Mouse (Mus musculus) A20 (cell line): ENCODE data around the gene Mdga1.

Experiments
- DNase-seq: peaks from one replicate; pipeline ENCODE4 v3.0.0-alpha.2; 2011; ENCODE audit warnings: low read depth, low spot score

The Mdga1 gene

DNA sequence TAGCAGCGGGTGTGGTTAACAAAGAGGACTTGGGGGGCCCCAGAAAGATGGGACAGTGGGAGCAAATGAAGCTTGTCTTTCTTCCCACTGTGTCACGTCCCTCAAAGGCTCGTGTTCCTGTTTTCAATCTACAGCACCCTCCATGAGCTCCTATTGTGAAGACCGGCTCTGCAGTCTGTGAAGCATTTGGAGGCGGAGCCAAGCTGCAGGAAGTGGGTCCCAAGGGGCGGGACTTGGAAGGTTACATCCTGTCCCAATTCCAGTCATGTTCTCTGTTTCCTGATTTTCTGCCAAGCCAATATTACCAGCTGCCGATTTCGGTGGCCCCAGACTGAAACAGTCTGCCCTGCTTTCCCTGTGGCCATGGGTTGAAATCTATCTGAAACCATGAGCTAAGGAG, 11.7 kb upstream of the Mdga1 start:
- DNase-seq, result no peak

DNA sequence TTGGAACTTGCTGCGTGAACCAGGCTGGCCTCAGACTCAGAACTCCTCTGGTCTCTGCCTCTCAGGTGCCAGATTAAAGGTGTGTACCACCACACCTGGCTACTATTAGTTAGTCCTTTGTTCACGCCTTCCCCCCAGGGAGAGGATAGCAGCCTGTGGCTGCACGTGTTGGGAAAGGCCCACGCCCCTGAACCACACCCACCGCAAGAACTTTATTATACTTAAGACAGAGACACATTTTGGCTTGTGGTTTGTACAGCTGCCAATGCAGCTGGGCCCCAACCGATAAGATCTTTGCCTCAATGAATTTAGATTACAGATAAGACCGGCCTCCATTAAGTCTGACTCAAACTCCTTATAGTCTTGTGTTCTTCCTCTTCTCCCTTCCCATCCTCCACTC, 10.0 kb upstream of the Mdga1 start:
- DNase-seq, result peak; percentile 30

DNA sequence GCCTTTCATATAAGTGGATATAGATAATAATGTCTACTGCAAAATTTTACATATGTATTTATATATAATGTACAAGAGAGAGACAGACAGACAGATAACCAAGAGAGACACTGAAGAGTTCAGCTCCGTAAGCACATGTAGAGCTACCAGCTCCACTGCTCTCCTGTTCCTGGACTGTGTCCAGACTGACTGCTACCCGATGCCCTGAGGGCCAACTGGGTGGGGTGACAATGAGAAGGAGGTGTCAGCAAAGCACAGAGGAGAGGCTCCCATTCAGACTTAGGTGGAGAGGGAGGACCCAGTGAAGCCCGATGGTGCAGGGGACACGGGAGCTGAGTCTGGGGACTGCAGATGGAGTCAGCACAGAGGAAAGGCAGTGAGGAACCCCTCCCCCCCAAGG, 9.1 kb upstream of the Mdga1 start:
- no peak for DNase-seq

DNA sequence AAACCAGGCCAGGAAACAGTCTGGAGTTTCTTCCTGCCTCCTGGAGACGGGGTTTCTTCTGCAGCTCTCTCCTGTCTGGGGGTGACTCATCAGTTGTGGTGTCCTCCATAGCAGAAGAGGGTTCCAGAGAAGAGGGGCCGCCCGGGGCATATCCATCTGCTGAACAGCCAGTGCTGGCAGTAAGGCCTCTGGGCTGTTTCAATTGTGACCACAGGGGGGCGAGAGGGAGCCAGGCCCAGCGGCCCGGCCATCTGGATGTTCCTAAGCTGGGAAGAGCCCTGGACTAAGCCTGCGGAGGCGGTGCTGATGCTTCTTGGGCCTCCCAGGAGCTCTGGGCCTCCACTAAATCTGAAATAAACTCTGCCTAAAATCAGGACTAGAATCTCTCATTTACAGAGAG, 5.8 kb upstream of the Mdga1 start:
- peak; percentile 67 for DNase-seq

DNA sequence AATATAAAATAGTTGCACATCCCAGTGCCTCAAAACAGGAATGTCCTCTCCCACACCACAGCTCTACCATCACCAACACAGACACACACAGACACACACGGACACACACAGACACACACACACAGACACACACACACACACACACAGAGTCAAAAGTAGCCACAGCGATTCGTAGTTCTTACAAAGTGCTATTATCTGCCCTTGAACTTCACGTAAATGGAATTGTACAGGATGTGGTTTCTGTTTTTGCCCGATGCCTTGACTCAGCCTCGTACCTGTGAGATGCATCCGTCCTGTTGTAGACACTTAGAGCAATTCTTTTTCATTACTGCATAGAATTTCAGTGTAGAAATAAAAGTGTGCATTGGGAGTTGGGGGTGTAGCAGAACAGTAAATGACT, 3.3 kb upstream of the Mdga1 start:
- no peak for DNase-seq

DNA sequence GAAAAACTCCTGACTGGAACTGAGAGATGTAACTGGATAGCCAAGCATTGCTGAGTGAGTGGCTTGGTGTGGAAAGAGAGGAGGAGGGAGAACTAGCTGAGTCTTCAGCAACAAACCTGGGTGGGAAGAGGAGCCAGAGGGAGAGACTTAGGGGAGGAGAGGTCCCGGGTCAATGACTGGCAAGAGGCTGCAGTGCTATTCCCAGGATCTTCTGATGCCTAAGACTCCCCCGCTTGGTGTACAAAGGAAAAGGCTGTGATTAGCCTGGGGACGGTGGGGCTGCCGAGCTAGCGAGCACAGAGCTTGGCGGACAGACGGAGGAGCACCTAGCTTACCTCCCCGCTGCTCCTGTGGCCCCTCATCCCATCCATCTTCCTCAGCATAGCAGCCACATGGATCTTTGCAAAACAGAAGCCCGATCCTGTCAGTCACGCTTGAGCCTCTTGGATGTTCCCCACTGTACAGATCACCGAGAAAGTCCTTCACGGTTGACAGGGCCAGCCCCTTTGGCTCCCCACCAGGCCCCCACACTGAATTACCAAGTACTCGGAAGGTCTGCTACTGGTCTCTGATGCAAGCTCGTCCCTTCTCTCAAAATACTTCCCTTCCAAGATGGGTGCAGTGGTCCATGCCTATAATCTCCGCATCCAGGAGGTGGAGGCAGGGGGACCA, 2.0 kb upstream of the Mdga1 start:
- no peak for DNase-seq

DNA sequence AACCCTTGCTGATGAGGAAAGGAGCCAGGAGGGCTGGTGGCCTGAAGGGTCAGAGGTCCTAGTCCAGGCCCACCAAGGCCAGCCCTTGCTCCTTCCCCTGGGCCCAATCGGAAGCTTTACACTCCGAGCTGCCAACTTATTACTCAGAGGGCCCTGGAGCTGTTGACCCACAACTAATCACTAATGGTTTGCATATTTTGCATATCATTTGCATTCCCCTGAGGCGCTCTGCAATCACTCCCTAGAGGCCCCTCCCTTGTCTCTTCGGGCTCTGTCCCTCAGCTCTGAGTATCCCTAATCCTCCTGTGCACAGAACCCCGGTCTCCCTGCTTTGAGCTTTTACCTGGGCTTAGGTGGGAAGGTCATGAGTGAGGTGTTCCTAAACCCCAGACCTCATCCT, 4.4 kb downstream of the Mdga1 start:
- DNase-seq, result no peak

DNA sequence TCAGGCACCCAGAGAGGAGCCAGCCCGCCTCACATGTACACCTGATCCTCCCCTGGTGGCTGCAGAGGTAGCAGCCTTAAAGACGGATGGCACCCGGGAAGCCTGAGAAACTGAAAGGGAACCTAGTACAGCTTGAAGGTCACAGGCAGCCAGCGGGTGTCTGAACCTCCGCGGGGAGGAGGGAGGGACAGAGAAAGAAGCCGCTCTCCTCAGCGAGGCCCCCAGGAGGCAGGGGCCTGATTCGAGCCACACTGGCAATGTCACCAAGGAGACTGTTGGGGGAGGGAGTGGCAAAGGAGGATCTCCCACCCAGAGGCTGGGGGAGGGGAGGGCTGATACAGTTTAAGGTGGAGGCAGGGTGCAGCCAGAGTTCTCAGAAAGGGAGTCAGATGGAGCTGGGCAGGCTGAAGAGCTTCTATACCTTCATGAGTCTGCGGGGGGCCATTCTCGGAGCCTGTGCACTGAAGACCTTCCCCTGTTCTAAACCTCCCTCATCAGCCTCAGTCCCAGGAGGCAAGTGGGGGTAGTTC, 6.1 kb downstream of the Mdga1 start:
- no peak for DNase-seq

DNA sequence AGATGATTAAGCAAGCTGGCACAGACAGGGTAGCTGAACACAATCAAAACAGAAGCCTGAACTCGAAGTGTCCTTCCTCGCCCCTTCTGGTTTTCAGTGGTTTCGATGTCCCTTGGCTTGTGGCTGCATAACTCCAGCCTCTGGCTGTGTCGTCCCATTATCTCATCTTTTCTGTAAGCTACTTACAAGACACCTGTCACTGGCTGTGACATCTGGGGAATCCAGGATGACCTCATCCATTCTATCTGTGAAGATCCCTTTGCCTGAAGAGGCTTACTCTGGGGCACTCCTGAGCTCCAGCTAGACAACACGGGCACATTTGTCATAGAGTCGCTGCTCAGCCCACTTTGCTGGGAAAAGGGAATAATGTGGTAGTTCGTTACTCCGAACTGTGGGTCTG, 14.0 kb downstream of the Mdga1 start:
- no peak for DNase-seq

DNA sequence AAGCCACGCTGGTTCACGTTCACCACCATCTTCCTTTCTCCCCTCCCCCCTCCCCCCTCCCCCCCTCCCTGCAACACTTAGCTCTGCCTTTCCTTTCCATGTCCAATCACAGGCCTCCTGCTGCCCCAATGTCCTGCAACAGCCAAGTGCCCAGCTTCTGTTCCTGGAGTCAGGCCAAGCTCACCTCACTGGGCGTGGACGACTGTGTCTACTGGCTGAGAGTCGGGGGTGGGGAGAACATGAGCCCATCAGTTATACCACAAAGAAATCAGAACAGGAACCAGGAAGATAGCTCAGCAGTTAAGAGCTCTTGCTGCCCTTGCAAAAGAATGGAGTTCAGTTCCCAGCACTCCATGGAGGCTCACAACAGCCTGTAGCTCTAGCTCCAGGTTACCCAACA, 15.6 kb downstream of the Mdga1 start:
- no peak for DNase-seq

DNA sequence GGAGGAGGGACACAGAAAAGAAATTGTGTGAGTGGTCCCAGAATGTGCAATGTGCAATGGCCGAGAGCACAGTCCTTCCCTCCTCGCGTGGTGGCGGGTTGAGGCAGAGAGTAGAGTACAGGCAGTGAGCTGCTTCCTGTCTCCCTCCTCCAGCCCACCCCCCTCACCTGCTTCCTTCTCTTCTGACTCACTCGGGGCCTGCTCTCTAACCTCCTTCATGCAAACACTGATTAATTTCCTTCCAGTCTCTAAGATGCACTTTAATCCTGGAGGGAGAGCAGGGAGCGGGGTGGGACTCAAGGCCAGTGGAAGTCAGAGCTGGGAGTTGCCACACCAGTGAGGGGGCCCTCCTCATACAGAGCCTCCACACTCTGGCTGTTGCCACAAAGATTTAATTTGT, 18.8 kb downstream of the Mdga1 start:
- peak; percentile 20 for DNase-seq

DNA sequence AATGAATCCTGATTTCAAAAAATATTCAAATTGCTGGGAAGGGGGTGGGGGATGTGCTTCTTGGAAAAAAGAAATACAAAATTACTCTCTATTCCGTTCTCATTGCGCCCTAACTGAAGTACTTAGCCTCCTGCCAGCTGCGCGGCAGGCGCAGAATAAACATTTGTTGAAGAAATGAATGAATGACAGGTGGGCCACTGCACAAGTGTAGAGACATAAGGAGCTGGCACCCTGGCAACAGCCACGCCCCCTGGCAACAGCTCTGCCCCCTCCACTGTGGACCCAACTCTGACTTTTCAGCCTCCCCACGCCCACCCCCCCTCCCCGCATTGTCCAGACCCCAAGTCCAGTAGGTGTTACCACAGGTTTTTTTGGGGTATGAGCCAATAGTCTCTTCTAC, 19.3 kb downstream of the Mdga1 start:
- DNase-seq, result no peak

DNA sequence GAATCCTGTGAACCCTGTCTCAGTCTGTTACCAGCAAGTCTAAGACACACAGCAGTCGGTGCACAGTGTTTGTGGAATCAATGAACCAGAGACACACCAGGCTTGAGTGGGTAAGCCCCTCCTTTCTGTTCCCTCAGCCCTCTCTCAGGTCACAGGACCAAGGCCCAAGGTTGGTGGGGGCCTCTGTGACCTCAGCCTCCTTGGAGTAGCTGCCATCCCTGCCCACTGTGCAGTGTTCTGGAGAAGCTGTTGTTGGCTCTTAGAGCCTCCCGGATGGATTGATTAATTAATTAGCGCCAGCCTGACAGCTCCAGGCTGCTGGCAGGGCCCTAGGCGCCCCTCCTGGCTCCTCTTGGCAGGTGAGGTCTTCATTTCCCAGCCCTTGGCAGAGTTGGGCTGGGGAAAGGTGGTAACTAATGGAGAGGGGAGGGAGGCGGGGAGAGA, 22.6 kb downstream of the Mdga1 start:
- no peak for DNase-seq

DNA sequence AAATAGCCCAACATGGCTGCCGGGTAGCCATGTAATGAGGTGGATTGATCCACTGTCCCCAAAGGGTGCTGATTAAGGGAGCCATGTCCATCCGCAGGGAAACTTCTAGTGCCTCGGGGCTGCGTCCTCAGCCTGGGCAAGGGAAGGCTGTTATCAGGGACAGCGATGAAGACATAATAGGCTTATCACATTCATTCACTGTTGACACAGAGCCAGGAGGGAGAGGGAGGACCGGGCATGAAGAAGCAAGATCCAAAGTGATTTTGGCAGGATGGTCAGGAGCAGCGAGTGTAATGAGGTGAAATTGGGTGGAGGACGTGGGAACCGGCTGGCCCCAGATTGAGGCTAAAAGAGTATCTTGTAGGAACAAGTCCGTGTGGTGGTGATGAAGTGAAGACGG, 25.5 kb downstream of the Mdga1 start:
- DNase-seq, result no peak

DNA sequence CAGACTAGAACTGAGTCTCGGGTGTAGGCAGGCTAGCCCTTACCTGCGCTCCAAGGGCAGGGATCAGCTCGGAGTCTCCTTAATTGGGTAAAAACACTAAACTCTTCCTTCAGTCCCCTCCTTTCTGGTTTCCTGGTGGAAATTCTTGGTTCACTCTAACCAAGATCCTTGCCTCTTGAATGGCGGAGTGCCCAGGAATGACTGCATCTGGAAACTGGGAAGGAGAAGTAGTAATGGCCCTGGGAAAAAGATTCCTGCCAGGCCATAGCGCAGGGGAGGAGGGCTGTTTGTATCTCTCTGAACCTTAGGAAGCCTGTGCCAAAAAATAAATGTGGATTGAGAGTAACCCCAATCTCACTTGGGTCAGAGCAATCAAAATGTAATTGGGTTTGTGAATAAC, 30.9 kb downstream of the Mdga1 start:
- no peak for DNase-seq

DNA sequence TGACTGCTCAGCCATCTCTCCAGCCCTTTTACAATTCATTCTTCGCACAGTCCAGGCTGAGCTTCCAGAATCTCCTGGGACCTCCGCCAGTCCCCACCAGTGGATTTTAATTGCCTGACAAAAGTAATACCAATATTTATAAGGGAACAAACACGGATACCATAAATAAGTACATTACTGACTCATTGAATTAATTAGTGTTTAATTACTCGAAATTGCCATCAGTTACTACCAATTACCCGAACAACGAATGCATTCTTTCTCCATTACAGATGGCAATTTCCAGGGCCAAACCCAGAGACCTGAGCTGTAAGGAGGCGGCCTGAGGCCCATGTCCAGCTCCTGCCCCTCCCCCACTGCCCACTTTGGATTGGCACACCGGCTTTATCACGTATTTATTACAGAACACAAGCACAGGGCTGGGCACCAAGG, 32.5 kb downstream of the Mdga1 start:
- no peak for DNase-seq

DNA sequence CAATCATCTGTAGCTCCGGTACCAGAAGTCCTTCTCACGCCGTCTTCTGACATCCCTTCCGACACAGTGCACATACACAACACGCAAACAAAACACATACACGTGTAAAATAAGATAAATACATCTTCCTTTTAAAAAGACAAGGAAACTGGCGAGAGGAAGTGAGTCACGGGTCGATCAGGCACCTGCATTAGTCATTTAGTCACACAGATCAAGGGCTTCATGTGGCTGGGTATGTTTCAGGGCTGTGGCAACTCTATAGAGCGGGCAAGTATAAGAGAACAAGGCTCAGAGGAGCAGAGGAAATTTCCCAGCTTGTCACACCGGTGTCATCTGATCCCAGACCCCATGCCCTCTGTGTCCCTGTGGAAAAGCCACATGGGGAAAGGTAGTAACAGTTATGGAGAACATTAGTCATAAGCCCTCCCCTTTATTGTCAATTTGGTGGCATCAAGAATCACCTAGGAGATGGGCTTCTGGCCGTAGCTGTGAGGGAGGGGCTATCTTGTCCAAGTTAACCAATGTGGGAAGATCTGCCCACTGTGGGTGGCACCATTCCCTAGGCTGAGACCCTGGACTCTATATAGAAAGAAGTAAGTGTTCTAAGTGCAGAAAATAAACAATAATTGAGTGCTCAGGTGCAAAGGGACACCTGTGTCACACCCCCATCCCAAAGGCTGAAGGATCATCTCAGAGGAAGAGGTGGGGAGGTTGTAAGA, 35.6 kb downstream of the Mdga1 start:
- DNase-seq, result peak; percentile 77

DNA sequence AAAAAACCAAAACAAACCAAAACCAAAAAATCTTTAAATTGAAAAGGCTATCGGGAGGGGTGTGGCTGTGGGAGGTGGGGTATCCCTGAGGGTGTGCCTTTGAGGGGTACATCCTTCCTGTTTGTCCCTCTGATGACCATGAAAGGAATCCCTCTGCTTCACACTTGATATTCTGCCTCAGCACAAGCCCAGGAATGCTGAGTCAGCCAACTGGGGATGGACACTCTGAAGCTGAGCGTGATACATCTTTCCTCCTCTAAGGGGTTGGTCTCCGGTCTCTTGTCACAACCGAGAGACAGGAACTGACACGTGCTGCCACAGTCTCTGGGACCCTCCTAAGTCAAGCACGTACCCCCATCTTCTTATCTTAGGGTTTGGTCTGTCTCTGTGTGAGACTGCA, 37.1 kb downstream of the Mdga1 start:
- DNase-seq, result no peak

DNA sequence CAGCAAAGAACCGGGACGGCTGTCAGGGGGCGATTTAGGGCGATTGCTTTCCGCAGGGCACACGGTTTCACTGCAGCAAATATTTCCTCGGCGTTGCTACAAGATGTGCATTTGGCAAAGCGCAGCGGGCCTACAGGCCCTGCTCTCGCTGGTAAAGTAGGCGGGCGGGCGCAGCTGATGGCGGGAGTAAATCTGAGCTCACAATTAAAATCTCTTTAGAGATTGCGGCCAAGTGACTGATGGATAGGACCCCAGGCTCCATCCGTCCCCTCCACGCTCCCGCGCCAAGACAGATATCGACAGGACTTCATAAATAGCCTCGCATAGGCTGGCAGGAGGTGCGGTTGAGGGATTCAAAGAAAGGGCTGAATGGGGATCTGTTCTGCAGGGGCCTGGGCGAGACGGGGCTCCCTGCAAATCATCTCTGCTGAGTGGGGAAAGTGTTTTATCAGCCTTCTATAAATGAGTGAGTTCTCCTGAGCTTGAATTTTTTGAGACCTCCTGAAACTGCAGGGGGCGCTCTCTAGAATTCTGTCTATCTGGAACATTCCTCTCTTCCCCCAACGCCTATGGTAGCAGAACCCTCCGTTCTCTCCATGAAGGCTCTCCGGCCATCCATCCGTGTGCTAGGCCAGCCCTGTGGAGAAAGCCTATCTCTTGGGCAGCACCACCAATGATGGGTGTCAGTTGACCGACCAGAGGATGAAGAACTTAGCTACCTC, 38.5 kb downstream of the Mdga1 start:
- no peak for DNase-seq

DNA sequence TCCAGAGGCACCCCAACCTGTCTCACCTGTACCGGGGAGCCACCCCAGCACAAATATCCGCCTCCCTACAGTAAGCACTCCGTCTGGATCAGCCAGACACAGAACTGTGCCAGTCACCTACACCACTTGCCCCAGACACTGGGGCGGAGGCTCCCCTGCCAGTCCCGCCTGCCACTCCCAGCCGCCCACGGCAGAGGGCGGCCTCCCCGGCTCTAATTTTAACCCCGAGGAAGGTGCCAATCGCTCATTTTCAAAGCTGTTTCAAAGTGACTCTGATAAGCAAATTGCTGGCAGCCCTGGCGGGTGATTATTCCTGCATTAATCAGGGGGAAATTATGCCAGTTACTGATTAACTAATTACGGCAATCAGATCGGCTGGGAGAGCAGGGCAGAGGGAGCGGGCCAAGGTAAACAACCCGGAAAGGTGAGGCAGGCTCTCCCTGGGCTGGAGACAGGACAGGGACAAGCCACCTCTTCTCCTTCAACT, 41.1 kb downstream of the Mdga1 start:
- DNase-seq, result peak; percentile 68

DNA sequence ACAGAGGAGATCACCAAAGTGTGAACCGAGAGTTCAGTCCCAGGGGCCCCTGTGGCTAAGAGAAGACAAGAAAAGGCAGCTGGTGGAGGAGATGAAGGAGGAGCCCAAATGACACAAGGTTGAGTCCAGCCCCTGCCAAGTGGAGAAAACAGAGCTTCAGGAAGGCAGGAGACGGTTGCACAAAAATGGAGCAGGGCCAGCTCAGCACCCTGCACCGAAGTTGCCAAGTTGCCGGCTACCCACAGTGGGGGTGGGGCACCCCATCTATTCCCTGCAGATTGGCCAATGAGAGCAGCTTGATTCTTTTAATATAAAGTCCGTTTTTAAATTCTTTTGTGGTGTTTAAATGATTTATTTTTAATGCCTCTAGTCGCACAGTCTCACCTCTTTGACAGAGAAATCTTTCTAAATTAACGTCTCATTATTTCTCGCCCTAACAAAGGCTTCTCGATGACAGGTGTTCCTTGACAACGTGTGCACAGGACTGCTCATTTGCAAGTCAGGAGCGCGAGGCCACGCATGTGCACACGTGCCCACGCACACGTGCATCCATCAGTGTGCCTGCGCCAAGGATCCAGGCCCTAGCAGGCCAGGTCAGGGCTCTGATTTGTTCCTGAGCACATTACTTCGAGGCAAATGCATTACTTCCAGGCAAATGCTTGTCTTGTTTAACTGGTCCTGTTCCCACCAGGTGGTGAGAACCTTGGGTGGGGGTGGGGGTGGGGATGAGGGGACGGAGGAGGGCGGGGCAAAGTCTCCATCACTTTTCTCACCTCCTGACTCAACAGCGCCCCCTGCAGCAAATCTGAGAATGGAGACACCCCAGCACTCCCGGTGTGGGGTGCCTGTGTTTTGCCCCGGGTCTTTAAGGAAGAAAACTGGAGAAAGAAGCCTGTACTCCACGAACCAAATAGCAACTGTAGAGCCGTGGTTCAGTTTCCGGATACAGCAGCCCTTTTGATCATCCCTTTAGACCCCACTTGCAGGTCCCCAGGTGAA, 44.0 kb downstream of the Mdga1 start:
- DNase-seq, result no peak
